Mouse (Mus musculus) brain, embryonic 14.5 days (tissue): Measurements from ENCODE around the gene Pgpep1. TPM values are rescaled to one million over a fixed set of nuclear protein-coding genes. Genes with fewer than 3 reads are reported as not detected.

ENCODE experiments used
- DNase-seq: peaks from one replicate; pipeline ENCODE4 v3.0.0-alpha.2; 2011; ENCODE audit warnings: low read depth
- CTCF ChIP-seq: fragments of 200-500 bp; IDR thresholded peaks from 2 replicates; pipeline ENCODE4 v1.5.1; 2012; ENCODE audit warnings: inconsistent platforms, mild to moderate bottlenecking, moderate library complexity, borderline replicate concordance; ENCODE audit not compliant: insufficient read depth, insufficient read length; ENCODE audit errors: extremely low read depth
- POLR2A ChIP-seq: fragments of 200-500 bp; IDR thresholded peaks from 2 replicates; pipeline ENCODE4 v1.6.1; 2012; ENCODE audit warnings: mild to moderate bottlenecking, inconsistent platforms, borderline replicate concordance; ENCODE audit not compliant: poor library complexity, insufficient read depth, insufficient read length, severe bottlenecking; ENCODE audit errors: extremely low read depth
- polyA plus RNA-seq: library from polyadenylated mRNA; depleted of rRNA; stranded (reverse); fragments of >200 nt; gene quantifications from 2 replicates; pipeline ENCODE4 v1.2.3, GENCODE M21; 2012

Gene Pgpep1
- polyA plus RNA-seq, 1 experiment = 83.7 TPM

DNA sequence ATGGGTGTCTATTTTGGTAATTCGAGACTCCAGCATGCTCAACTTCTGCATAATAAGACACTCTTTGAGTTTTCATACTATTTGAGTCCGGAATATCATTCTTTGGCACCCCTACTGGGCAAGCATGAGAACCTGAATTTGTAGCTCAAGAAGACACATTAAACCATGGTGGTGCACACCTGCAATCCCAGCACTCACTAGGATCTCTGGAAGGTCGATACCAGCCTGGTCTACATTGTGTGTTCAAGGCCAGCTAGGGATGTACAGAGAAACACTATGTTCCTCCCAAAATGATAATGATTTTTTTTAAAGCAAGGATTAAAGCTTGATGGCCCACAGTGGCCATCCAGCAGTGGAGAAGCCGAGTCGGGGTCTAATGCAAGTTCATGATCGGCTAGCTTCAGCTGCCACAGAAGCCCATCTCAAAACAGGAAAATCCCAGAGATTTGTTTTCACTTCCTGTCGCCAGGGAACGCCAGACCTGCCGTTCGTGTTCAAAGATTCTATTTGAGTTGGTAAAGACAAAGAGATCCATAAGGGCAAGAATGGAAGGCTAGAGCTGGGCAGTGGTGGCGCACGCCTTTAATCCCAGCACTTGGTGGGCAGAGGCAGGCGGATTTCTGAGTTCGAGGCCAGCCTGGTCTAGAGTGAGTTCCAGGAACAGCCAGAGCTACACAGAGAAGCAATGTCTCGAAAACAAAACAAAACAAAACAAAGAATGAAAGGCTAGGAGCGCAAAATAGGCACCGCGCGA lies 12.3 kb upstream of the Pgpep1 start:
- no peak for DNase-seq

DNA sequence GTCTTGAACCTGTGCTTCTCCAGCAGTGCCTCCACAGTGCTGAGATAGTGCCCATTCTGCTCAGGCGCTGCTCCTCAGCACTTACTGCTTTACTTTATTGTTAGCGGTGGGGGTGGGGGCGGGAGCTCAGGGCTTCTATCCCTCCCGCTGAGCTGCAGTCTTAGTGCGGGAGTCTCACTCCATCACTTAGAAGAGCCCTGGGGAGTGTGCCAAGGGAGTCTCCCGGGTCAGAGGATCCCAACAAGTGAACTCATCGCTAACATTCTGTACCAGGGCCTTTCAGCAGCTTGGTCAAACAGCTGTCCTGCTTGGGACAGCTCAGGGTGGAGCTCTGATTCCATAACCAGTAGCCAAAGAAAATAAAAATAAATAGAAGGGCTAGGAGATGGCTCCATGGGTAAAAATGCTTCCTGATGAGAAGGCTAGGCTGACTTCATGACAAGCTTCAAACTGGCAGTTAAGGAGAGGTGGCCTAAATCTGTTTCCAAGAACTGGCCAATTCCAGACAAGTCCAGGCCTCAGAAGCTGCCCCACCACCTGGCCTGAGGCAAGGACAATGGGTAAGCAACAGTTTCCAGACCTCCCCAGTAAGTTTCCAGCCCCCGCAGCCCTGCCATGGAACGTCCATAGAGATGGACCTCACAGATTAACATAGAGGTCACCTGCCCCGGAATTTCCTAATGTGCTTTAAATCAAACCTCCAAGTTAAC lies 11.6 kb upstream of the Pgpep1 start:
- TF ChIP-seq CTCF (no peak), POLR2A (no peak)
- no peak for DNase-seq

More for the DNA sequence above, 12.3 kb upstream of the Pgpep1 start:
- no peak for TF ChIP-seq POLR2A
- peak; percentile 2; the same call in 1 of the 2 replicates for TF ChIP-seq CTCF

DNA sequence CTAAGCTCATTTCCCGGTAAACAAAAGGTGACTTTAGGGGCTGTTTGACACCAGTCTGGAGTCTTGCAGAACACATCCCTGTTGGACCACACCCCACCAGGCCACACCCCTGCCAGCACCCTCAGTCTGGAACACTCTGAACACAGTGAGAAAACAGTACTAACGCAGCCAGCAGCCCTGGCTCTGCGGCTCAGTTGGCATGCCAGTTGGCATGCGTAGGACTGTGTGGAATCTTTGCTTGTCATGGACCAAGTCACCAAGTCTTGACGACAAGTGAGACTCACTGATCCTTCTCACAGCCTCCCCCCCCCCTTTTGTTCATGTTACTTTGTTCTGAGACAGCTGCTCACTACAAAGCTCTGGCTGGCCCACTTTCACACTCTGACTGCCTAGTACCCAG lies 6.9 kb upstream of the Pgpep1 start:
- TF ChIP-seq CTCF (no peak), POLR2A (no peak)
- peak; percentile 61 for DNase-seq

DNA sequence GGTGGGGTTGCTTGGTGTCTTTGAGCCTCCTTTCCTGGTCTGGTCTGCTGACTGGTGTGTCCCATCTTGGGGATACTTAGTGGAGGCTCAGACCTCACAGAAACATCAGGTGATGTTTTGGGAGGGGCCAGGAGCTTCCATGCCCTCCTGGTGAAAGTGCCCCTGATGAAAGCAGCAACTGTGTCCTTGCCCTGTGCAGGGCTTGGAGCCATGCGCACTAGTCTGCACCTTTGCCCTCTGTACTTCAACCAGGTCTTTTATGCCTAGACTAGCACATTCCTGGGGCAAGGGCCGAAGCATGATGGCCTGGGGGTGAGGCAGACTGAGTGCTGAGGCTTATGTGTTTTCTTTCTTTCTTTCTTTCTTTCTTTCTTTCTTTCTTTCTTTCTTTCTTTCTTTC lies 5.4 kb upstream of the Pgpep1 start:
- TF ChIP-seq POLR2A = no peak
- no peak for TF ChIP-seq CTCF
- no peak for DNase-seq

DNA sequence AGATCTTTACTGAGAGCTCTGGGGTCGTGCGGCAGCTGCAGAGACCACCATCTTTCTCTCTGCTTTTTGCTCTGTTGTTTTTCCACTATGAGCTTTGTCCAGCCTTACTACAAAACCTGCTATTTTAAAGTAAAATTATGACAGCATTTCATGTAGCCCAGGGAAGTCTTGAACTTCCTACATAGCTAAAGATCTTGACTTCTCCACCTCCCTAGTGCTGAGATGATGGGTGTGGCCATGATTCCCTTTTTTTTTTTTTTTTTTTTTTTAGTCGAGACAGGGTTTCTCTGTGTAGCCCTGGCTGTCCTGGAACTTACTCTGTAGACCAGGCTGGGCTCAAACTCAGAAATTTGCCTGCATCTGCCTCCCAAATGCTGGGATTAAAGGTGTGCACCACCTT lies 4.4 kb upstream of the Pgpep1 start:
- no peak for DNase-seq
- TF ChIP-seq POLR2A (no peak), CTCF (no peak)

DNA sequence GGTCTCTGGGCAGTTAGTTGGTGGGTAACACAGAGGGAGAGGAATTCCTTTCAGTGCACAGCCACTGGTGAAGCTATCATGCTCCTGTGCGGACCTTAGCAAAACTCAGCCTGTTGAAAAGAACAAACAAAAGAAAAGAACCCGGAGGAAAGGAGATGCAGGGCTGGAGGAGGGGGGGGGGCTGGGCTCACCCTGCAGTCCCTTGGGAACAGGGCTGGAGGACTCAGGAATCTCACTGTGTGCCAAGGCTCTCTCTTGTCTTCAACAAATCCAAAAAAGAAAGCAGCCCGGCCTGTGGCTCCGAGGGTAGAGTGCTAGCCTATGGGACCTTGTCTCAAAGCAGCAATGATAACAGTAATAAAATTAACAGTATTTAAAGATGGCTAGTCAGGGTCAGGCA lies 3.5 kb upstream of the Pgpep1 start:
- DNase-seq = peak; percentile 53
- no peak for TF ChIP-seq POLR2A
- TF ChIP-seq CTCF = no peak

DNA sequence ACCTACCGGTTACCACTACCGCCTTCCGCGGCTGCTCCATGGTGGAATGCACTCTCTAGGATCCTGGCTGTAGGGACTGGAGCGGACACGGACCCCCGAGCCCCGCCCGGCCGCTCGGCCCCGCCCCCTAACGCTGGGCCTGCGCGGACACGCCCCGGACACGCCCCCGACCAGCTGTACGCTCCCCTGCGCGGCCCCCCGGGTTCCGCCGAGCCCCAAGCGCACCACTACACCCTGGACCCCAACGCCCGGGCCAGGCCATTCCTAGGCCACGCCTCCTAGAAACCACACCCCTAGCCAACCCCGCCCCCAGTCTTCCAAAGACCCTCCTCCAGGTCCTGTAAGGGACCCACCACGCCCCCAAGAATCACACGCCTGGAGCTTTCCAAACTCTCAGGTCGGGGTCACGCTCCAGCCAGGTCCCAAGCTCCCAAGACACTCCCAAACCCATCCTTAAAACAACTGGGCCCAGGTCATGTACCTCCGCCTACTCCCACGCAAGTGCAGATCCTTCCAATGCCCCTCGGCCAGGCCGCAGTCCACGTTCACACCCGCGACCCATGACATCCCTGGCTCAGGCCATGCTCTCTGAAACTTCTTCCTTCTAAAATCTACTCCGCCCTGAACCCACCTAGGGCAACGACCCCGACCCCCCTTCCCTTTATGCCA lies 450 bp downstream of the Pgpep1 start:
- peak; percentile 96 for DNase-seq
- TF ChIP-seq POLR2A = no peak; the same call in 1 of the 2 replicates
- no peak for TF ChIP-seq CTCF

DNA sequence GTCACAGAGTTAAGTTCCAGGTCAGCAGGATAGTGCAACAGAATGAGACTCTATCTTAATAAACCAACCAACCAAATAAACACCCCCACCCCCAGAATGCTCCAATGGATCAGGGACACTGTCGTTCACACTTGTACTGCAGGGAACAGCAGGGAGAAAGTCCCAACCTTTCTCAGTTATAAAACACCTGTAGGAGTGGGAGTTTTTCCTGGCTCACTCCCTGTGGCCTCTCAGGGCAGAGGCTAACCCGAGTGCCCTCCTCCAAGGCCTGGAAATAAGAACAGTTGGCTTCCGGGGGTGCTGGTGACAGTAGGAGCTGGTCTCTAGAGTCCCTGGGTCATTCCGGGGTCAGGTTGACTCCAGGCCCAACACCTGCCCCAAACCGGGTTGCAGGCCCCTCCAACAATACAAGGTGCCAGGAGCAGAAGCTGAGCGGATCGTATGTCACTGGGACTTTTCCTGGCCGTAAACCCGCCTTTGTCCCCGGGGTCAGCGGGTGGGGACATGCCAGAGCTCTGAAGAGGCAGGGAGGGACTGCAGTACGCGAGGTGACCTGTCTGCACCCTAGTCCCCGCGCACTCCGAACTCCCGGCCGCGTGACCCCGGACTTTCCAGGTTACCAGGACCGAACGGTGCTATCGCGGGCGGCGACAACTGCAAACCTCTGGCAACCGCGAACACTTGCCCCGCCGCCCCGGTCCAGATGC lies 1.1 kb downstream of the Pgpep1 start:
- no peak for TF ChIP-seq POLR2A
- TF ChIP-seq CTCF = no peak
- no peak for DNase-seq

DNA sequence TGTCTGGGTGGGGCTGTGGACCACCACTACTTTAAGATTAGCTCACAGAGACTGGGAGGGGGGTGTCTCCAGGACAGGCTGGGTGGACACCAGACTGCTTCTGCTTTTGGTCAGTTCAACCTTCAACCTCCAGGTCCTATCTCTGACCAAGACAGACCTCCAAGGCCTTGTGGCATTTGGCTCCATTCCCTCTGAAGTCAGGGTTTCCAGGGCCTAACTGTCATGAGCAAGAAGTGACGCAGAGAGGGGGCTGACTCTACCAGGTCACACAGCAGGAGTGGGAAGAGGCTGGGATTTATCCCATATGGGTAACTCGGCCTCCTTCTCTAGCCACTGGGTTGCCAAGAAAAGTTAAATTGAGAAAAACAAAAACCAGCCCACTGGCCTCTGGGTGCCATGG lies 2.4 kb downstream of the Pgpep1 start:
- DNase-seq = no peak
- TF ChIP-seq CTCF (no peak), POLR2A (no peak)

DNA sequence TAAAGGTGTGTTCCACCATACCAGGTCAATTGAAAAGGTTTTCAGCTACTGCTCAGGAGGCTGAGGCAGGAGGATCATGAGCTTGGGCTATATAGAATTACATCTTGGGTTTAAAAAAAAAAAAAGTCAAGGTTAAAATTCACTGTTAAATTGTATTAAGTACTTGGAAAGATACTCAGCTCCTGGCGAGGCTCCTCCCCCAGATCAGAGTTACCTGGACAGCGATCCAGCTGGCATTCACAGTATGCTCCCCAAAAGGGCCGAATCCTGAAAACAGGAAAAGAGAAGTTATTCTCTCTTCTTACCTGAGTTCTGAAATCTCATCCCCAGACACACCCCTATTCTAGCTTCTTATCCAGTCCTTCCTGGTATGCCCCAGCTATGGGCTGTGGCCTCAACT lies 3.0 kb downstream of the Pgpep1 start:
- no peak for TF ChIP-seq POLR2A
- no peak for TF ChIP-seq CTCF
- no peak for DNase-seq

DNA sequence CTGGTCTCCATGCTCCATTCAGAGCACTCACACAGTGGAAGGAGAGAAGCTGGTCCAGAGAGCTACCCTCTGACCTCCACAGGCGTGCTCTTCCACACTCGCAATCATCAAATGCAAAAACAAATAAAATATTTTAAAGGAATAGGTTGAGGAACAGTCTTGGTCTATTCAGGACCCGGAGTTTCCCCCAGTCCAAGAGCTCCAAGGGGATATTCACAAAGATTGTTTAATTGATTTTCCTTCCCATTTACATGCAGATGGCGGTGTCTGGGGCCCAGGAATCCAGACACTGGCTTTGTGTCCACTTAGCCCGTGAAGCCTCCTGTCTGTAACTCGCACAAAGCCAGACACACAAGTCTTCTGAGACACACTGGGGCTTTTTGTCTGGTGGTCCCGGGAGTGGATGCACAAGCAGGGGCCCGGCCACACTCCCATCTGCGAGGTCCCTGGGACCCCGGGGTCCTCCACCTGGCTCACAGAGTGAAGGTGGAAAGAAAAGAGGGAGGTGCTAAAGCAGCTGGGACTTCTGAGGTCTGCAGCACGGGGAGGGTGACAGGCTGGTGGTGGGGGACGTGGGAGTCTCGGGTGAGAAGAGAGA lies 3.9 kb downstream of the Pgpep1 start:
- no peak for TF ChIP-seq POLR2A
- no peak for TF ChIP-seq CTCF
- peak; percentile 93 for DNase-seq

DNA sequence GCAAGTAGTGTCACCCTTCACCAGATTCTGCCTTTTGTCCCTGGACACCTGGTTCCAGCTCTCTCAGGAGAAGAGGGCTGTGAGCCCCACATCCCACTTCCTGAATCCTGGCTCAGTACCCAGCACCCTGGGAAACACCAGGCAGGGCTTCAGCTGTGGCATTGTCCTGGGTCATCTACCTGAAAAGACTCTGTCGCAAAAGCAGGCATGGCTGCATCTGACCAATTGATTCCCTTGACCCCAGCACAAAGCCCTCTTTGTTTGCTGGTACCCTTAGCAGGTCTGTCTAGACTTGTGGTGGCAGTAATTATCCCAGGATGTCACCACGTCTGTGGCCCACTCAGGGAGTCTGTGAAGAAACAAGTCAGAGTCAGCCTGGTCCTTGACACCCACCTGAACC lies 4.7 kb downstream of the Pgpep1 start:
- TF ChIP-seq POLR2A (no peak), CTCF (no peak)

More for the DNA sequence above, 4.7 kb downstream of the Pgpep1 start:
- peak; percentile 40 for DNase-seq
